In genomic region chr15:79734311-79734710, GRCm38 (mm10) we compare ENCODE assay signal across 15 mouse cellular contexts. TPM values are rescaled to one million over a fixed set of nuclear protein-coding genes. Genes with fewer than 3 reads are reported as not detected.
DNase-seq lines count a peak whose midpoint lies in the region; ATAC-seq and TF ChIP-seq lines count a peak whose summit lies in the region.
"Had no signal": no experiment of that assay in that cellular context is flagged by ENCODE, and none has a peak within 500 bp of the region (broad histone marks: within the 10 kb centered on the region; RNA-seq: fewer than 3 reads in every experiment).

No protein-coding gene starts in this region.

- H3K27me3 ChIP-seq in liver, postnatal 0 days (ENCODE audit: insufficient read depth, low read length), result no peaks in the 10 kb centered on the region
- H3K27me3 ChIP-seq: hindbrain, embryonic 15.5 days; midbrain, embryonic 13.5 days had no signal

- no peak for TF ChIP-seq EP300 in liver, postnatal 0 days (IDR thresholded peaks at IDR 0.05; ENCODE audit: low read depth)

- no peak for ATAC-seq in liver, postnatal 0 days
- ATAC-seq: midbrain, embryonic 13.5 days had no signal

- H3K4me2 ChIP-seq in liver, postnatal 0 days (ENCODE audit: low read depth, low read length), result no peak overlapping the region
- H3K4me2 ChIP-seq: hindbrain, embryonic 15.5 days; midbrain, embryonic 13.5 days had no signal

- WGBS in liver, postnatal 0 days (ENCODE audit: insufficient replicate concordance), result 75% methylated on average over 8 of the region's 8 CpGs

- no peaks in the 10 kb centered on the region for H3K9me3 ChIP-seq in liver, postnatal 0 days (ENCODE audit: low read length)
- H3K9me3 ChIP-seq: hindbrain, embryonic 15.5 days; midbrain, embryonic 13.5 days had no signal

- peak; percentile 76 for DNase-seq in gastrocnemius, adult 18-20 months (ENCODE audit: low spot score)
- DNase-seq in gastrocnemius, postnatal 10 days, result no peak
- DNase-seq in layer of hippocampus, adult 2 months (ENCODE audit: low spot score in 2 of 2), result no peak
- no peak for DNase-seq in layer of hippocampus, postnatal 10 days (ENCODE audit: low spot score in 2 of 2)
- no peak for DNase-seq in liver, postnatal 0 days
- no peak for DNase-seq in ovary, postnatal 10 days (ENCODE audit: low spot score)
- no peak for DNase-seq in layer of hippocampus, postnatal 36 days
- DNase-seq: B cell, adult 2 months; cerebellum, adult 11 months; kidney, adult 11 months; kidney, postnatal 4 days; lung, postnatal 36 days had no signal

- no peak for TF ChIP-seq CTCF in layer of hippocampus, adult 2 months (conservative IDR thresholded peaks at IDR 0.05)
- no peak for TF ChIP-seq CTCF in liver, postnatal 0 days (IDR thresholded peaks at IDR 0.05; ENCODE audit: low read depth)

- H3K4me1 ChIP-seq in brown adipose tissue, adult 24 weeks (ENCODE audit: control insufficient read depth, insufficient read depth, insufficient read length, low read length), result peaks cover 7% of the 10 kb centered on the region
- H3K4me1 ChIP-seq in liver, postnatal 0 days (ENCODE audit: insufficient read depth), result peaks cover 17% of the 10 kb centered on the region

- H3K4me3 ChIP-seq in layer of hippocampus, adult 2 months, result no peak overlapping the region
- peak overlapping the region; percentile 54 for H3K4me3 ChIP-seq in brown adipose tissue, adult 24 weeks (ENCODE audit: insufficient read depth, low read depth, low read length)
- no peak overlapping the region for H3K4me3 ChIP-seq in liver, postnatal 0 days (ENCODE audit: low read depth, low read length)
- H3K4me3 ChIP-seq: hindbrain, embryonic 15.5 days; midbrain, embryonic 13.5 days had no signal

- H3K27ac ChIP-seq in layer of hippocampus, adult 2 months, result peak overlapping the region; percentile 83; the same call in 1 of the 2 replicates
- H3K27ac ChIP-seq in brown adipose tissue, adult 24 weeks (replicated peaks; ENCODE audit: low read depth, low read length), result peak overlapping the region; percentile 99
- peak overlapping the region; percentile 90 for H3K27ac ChIP-seq in liver, postnatal 0 days (ENCODE audit: low read depth)
- H3K27ac ChIP-seq: hindbrain, embryonic 15.5 days; midbrain, embryonic 13.5 days had no signal

- H3K9ac ChIP-seq in liver, postnatal 0 days (replicated peaks), result no peak overlapping the region
- H3K9ac ChIP-seq: hindbrain, embryonic 15.5 days; midbrain, embryonic 13.5 days had no signal

- peaks cover 82% of the 10 kb centered on the region for H3K36me3 ChIP-seq in liver, postnatal 0 days (replicated peaks; ENCODE audit: insufficient read depth, low read length)

RNA-seq across cellular contexts. Expression of gene Sun2, which starts 8.0 kb away (rescaled TPM):
- 10 to 100 TPM; 79.0 to 81.8 TPM for total RNA-seq in gastrocnemius, adult 18-20 months (2021)
- 10 to 100 TPM; 61.3 to 65.9 TPM for total RNA-seq in gastrocnemius, postnatal 10 days (2021)
- total RNA-seq in layer of hippocampus, adult 2 months (2021), result 10 to 100 TPM; 29.2 to 34.8 TPM
- 10 to 100 TPM; 16.1 to 19.1 TPM for total RNA-seq in layer of hippocampus, postnatal 10 days (2021)
- 49.2 and 105 TPM in 2 replicates for polyA plus RNA-seq in brown adipose tissue, adult 24 weeks (2012; ENCODE audit: insufficient read depth, insufficient read length, missing spikeins)
- polyA plus RNA-seq in liver, postnatal 0 days (2015; fragmentation: Nextera tagmentation; extraction: Ambion mirVana), result 3.3 and 4.2 TPM in 2 replicates
- 10 to 100 TPM; 25.3 to 31.9 TPM for total RNA-seq in layer of hippocampus, postnatal 36 days (2021)

RNA-seq across cellular contexts. Expression of gene Dnal4, which starts 43.3 kb away (rescaled TPM):
- total RNA-seq in gastrocnemius, adult 18-20 months (2021), result 1 to 10 TPM; 5.7 to 6.5 TPM
- total RNA-seq in gastrocnemius, postnatal 10 days (2021), result 10 to 100 TPM; 10.4 to 12.6 TPM
- 10 to 100 TPM; 55.5 to 64.8 TPM for total RNA-seq in layer of hippocampus, adult 2 months (2021)
- 10 to 100 TPM; 31.9 to 33.4 TPM for total RNA-seq in layer of hippocampus, postnatal 10 days (2021)
- 10.6 and 13.5 TPM in 2 replicates for polyA plus RNA-seq in brown adipose tissue, adult 24 weeks (2012; ENCODE audit: insufficient read depth, insufficient read length, missing spikeins)
- polyA plus RNA-seq in liver, postnatal 0 days (2015; fragmentation: Nextera tagmentation; extraction: Ambion mirVana), result 9.7 and 10.2 TPM in 2 replicates
- total RNA-seq in layer of hippocampus, postnatal 36 days (2021), result 10 to 100 TPM; 52.4 to 53.3 TPM

RNA-seq across cellular contexts. Expression of gene Gtpbp1, which starts 43.7 kb away (rescaled TPM):
- 10 to 100 TPM; 25.2 to 28.1 TPM for total RNA-seq in gastrocnemius, adult 18-20 months (2021)
- total RNA-seq in gastrocnemius, postnatal 10 days (2021), result 10 to 100 TPM; 14.3 to 16.8 TPM
- total RNA-seq in layer of hippocampus, adult 2 months (2021), result 10 to 100 TPM; 52.4 to 59.1 TPM
- total RNA-seq in layer of hippocampus, postnatal 10 days (2021), result 10 to 100 TPM; 42.5 to 46.8 TPM
- polyA plus RNA-seq in brown adipose tissue, adult 24 weeks (2012; ENCODE audit: insufficient read depth, insufficient read length, missing spikeins), result 15.3 and 15.4 TPM in 2 replicates
- polyA plus RNA-seq in liver, postnatal 0 days (2015; fragmentation: Nextera tagmentation; extraction: Ambion mirVana), result 14.8 and 16.8 TPM in 2 replicates
- 10 to 100 TPM; 48.6 to 51.6 TPM for total RNA-seq in layer of hippocampus, postnatal 36 days (2021)

RNA-seq across cellular contexts. Expression of gene Josd1, which starts 46.6 kb away (rescaled TPM):
- total RNA-seq in gastrocnemius, adult 18-20 months (2021), result 10 to 100 TPM; 13.9 to 17.6 TPM
- total RNA-seq in gastrocnemius, postnatal 10 days (2021), result 10 to 100 TPM; 11.8 to 13.1 TPM
- total RNA-seq in layer of hippocampus, adult 2 months (2021), result 10 to 100 TPM; 46.0 to 47.0 TPM
- total RNA-seq in layer of hippocampus, postnatal 10 days (2021), result 10 to 100 TPM; 36.6 to 40.5 TPM
- 25.5 and 29.5 TPM in 2 replicates for polyA plus RNA-seq in brown adipose tissue, adult 24 weeks (2012; ENCODE audit: insufficient read depth, insufficient read length, missing spikeins)
- 13.3 and 13.9 TPM in 2 replicates for polyA plus RNA-seq in liver, postnatal 0 days (2015; fragmentation: Nextera tagmentation; extraction: Ambion mirVana)
- total RNA-seq in layer of hippocampus, postnatal 36 days (2021), result 10 to 100 TPM; 48.4 to 50.1 TPM
